Mouse (Mus musculus): ENCODE measurements at regions not wholly inside any gene's neighbourhood (a gene's known extent, or its start where the extent isn't known, plus 50 kb on each side); places are given as distances from the start of the nearest gene placed in this dataset.

DNA sequence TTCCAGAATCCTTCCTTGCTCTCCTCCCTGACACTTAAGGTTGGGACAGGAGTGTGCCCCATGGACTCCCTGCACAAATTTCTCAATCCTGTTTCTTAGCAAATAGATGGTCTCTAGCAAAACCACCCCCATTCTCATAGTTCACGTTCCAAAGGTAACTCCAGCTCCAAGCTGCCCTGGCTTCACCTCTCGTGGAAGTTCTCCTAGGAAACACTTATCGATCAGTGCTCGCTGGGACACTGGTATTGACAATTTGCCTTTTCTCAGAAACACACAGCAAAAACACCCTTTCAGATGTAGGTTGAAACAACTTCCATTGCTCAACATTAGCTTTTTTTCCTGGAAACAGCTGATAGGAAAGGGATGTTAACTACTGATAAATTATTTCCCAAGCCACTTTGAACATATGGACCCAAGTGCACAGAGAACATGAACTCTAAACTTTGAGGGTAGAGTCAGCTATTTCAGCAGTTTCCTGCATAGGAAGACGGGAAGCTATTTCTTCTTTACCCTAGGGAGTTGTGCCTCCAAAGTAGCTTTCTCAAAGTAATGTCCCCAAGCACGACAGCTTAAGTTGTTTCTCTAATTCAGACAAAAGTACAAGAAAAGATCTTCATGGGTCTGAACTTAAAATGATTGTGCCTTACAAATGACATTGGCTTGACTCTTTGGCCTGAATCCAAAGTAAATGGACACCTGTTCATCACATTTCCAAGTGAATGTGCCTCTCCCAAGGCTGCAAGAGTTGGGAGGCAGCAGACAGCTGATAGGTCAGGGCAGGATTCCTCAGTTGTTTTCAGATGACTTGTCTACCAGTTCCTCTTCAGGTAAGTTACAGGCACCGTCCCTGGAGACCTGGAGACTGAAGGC is 102.4 kb downstream of the Foxa2 start:
- Histone ChIP-seq H3K4me2 (ENCODE audit: low read depth) (no peak overlapping the region), H3K9ac (replicated peaks) (no peak overlapping the region), H3K9me3 (ENCODE audit: control insufficient read depth, low read length) (no peaks in the 10 kb centered on the region), H3K4me1 (replicated peaks; ENCODE audit: control insufficient read depth in 2 of 2, insufficient read depth in 2 of 2, low read length in 1 of 2) (0 out of 4 replicates have a peak, but pooled peaks cover 0 to 5% of the 10 kb centered on the region in 2 experiments), H3K36me3 (replicated peaks; ENCODE audit: control insufficient read depth, insufficient read depth, low read depth) (no peaks in the 10 kb centered on the region), H3K27ac (no peak overlapping the region), H3K27me3 (ENCODE audit: control insufficient read depth, insufficient read depth, low read length) (no peaks in the 10 kb centered on the region), H3K4me3 (ENCODE audit: insufficient read depth in 1 of 2, low read depth in 2 of 2, low read length in 2 of 2) (no peak overlapping the region)
- ATAC-seq (ENCODE audit: insufficient read depth) (peak; percentile 29; the same call in 1 of the 2 replicates), DNase-seq (ENCODE audit: low read depth in 3 of 3, low spot score in 3 of 3) (peak in 2 of 3 experiments; percentile 11 to 22)
- TF ChIP-seq EP300 (IDR thresholded peaks at IDR 0.05; ENCODE audit: low read depth) (no peak), CTCF (IDR thresholded peaks at IDR 0.05; ENCODE audit: low read depth) (no peak)
- 53% methylated on average over 7 of the region's 7 CpGs for WGBS (ENCODE audit: insufficient replicate concordance)

DNA sequence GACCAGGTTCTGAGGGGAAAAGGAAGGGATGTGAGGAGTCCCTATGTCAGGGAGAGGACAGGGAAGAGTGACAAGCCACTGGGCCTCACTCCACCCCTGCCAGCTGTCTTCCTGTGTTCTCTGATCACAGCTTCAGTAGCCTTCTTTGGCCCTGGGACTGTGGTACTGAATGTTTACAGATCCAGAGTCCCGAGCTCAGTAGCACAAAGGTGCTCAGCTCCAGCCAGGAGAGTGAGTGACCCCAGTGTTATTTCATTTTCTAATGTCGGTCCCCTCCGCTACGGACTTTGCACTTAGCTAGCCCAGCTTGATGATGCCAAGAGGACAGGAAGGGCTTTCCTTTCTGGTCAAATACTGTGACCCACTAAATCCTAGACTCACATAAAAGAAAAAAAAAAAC is 104.2 kb downstream of the Foxa2 start:
- H3K27ac ChIP-seq: no peak overlapping the region
- H3K4me3 ChIP-seq (ENCODE audit: insufficient read depth in 1 of 2, low read depth in 2 of 2, low read length in 2 of 2): no peak overlapping the region
- H3K4me1 ChIP-seq (replicated peaks; ENCODE audit: control insufficient read depth in 2 of 2, insufficient read depth in 2 of 2, low read length in 1 of 2): 0 out of 4 replicates have a peak, but pooled peaks cover 0 to 5% of the 10 kb centered on the region in 2 experiments
- no peaks in the 10 kb centered on the region for H3K9me3 ChIP-seq (ENCODE audit: control insufficient read depth, low read length)
- ATAC-seq (ENCODE audit: insufficient read depth): peak; percentile 68
- DNase-seq (ENCODE audit: low read depth in 3 of 3, low spot score in 3 of 3): peak in 1 of 3 experiments; percentile 7
- no peak overlapping the region for H3K9ac ChIP-seq (replicated peaks)
- TF ChIP-seq EP300 (IDR thresholded peaks at IDR 0.05; ENCODE audit: low read depth) (no peak), CTCF (IDR thresholded peaks at IDR 0.05; ENCODE audit: low read depth) (no peak)
- WGBS (ENCODE audit: insufficient replicate concordance): 49% methylated on average over 4 of the region's 4 CpGs
- H3K4me2 ChIP-seq (ENCODE audit: low read depth): no peak overlapping the region
- H3K36me3 ChIP-seq (replicated peaks; ENCODE audit: control insufficient read depth, insufficient read depth, low read depth): no peaks in the 10 kb centered on the region
- no peaks in the 10 kb centered on the region for H3K27me3 ChIP-seq (ENCODE audit: control insufficient read depth, insufficient read depth, low read length)

DNA sequence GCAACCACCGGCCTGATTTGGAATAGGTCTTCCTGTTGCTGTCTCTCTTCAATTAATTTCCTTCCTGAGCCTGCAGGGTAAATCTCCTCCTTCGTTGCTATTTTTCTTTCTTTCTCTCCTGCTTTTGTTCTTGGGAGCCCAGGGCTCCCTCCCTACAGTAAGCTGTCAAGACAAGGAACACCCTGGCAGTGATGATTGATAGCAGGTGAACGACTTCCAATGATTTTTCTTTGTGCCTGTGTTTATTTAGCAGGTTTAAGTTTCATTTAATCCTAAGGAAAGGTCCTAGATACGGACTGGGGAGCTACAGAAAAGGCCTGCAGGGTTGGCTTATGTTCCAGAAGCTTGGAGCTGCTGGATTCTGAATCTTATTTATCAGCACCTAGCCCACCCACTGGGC is 105.5 kb downstream of the Foxa2 start:
- no peak overlapping the region for H3K4me2 ChIP-seq (ENCODE audit: low read depth)
- TF ChIP-seq CTCF (IDR thresholded peaks at IDR 0.05; ENCODE audit: low read depth) (no peak), EP300 (IDR thresholded peaks at IDR 0.05; ENCODE audit: low read depth) (no peak)
- 14% methylated on average over 4 of the region's 4 CpGs for WGBS (ENCODE audit: insufficient replicate concordance)
- H3K27me3 ChIP-seq (ENCODE audit: control insufficient read depth, insufficient read depth, low read length): no peaks in the 10 kb centered on the region
- no peaks in the 10 kb centered on the region for H3K9me3 ChIP-seq (ENCODE audit: control insufficient read depth, low read length)
- ATAC-seq (ENCODE audit: insufficient read depth) (no peak), DNase-seq (ENCODE audit: low read depth in 3 of 3, low spot score in 3 of 3) (no peak)
- 0 out of 4 replicates have a peak, but pooled peaks cover 0 to 5% of the 10 kb centered on the region in 2 experiments for H3K4me1 ChIP-seq (replicated peaks; ENCODE audit: control insufficient read depth in 2 of 2, insufficient read depth in 2 of 2, low read length in 1 of 2)
- H3K27ac ChIP-seq: no peak overlapping the region
- H3K36me3 ChIP-seq (replicated peaks; ENCODE audit: control insufficient read depth, insufficient read depth, low read depth): no peaks in the 10 kb centered on the region
- no peak overlapping the region for H3K4me3 ChIP-seq (ENCODE audit: insufficient read depth in 1 of 2, low read depth in 2 of 2, low read length in 2 of 2)
- no peak overlapping the region for H3K9ac ChIP-seq (replicated peaks)

DNA sequence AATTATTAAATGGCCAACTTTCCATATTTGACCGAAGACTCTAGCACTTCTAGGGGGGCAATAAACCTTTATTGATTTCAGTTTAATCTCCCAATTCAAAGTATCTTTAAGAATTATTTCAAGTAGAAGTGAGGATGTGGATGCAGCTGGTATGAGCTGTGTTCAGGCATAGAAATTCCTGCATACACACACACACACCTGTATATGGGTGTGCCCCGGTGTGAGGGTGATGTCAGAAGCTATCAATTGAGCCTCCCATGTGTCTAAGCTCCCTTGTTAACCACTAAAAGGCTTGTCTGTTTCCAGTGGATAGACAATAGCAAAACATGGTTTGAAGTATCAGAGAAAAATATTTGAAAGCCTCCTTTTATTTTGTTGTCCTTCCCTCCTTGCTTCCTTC is 114.3 kb downstream of the Foxa2 start:
- no peak overlapping the region for H3K9ac ChIP-seq (replicated peaks)
- H3K4me2 ChIP-seq (ENCODE audit: low read depth): no peak overlapping the region
- no peak overlapping the region for H3K27ac ChIP-seq
- TF ChIP-seq EP300 (IDR thresholded peaks at IDR 0.05; ENCODE audit: low read depth): no peak
- TF ChIP-seq CTCF (IDR thresholded peaks at IDR 0.05; ENCODE audit: low read depth): no peak
- 59% methylated on average over 2 of the region's 2 CpGs for WGBS (ENCODE audit: insufficient replicate concordance)
- DNase-seq (ENCODE audit: low read depth in 3 of 3, low spot score in 3 of 3) (no peak), ATAC-seq (ENCODE audit: insufficient read depth) (no peak)
- H3K27me3 ChIP-seq (ENCODE audit: control insufficient read depth, insufficient read depth, low read length): no peaks in the 10 kb centered on the region
- no peaks in the 10 kb centered on the region for H3K36me3 ChIP-seq (replicated peaks; ENCODE audit: control insufficient read depth, insufficient read depth, low read depth)
- no peak overlapping the region for H3K4me3 ChIP-seq (ENCODE audit: insufficient read depth in 1 of 2, low read depth in 2 of 2, low read length in 2 of 2)
- no peaks in the 10 kb centered on the region for H3K4me1 ChIP-seq (replicated peaks; ENCODE audit: control insufficient read depth in 2 of 2, insufficient read depth in 2 of 2, low read length in 1 of 2)
- no peaks in the 10 kb centered on the region for H3K9me3 ChIP-seq (ENCODE audit: control insufficient read depth, low read length)

DNA sequence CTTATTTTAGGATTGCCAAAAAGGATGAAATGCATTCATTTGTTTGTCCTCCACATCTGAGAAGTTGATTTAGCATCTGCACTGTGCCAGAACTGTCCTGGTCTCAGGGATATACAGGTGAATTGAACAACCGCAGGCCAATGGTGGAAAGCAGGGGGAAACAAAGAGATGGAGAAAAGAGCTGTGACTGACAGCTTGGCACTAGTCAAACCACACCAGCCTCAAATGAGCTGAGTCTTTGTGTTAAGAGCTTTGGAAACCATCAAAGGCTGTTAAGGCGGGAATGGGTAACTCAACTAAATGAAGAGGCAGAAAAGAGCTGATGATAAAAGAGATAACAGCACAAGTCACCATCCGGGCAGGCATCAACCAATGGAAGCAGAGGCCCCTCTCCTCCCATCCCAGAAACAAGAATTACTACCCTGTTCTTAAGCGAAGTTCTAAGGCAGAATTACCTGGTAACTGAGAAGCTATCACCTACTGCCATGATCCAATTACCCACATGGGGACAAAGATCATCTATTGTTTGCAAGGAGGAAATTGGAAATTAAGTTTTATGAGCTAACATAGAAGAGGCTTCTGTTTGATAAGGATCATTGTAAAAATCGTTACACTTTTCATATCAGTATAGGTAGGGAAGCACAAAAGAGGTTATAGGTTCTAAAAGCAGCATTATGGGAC is 117.6 kb downstream of the Foxa2 start:
- DNase-seq (ENCODE audit: low read depth in 3 of 3, low spot score in 3 of 3) (no peak), ATAC-seq (ENCODE audit: insufficient read depth) (no peak)
- TF ChIP-seq EP300 (IDR thresholded peaks at IDR 0.05; ENCODE audit: low read depth) (no peak), CTCF (IDR thresholded peaks at IDR 0.05; ENCODE audit: low read depth) (no peak)
- H3K4me1 ChIP-seq (replicated peaks; ENCODE audit: control insufficient read depth in 2 of 2, insufficient read depth in 2 of 2, low read length in 1 of 2): no peaks in the 10 kb centered on the region
- H3K4me3 ChIP-seq (ENCODE audit: insufficient read depth in 1 of 2, low read depth in 2 of 2, low read length in 2 of 2): no peak overlapping the region
- H3K27ac ChIP-seq: no peak overlapping the region
- no peaks in the 10 kb centered on the region for H3K27me3 ChIP-seq (ENCODE audit: control insufficient read depth, insufficient read depth, low read length)
- no peaks in the 10 kb centered on the region for H3K36me3 ChIP-seq (replicated peaks; ENCODE audit: control insufficient read depth, insufficient read depth, low read depth)
- no peaks in the 10 kb centered on the region for H3K9me3 ChIP-seq (ENCODE audit: control insufficient read depth, low read length)
- no peak overlapping the region for H3K4me2 ChIP-seq (ENCODE audit: low read depth)
- H3K9ac ChIP-seq (replicated peaks): no peak overlapping the region
- WGBS (ENCODE audit: insufficient replicate concordance): 48% methylated on average over 5 of the region's 5 CpGs

Data from liver, embryonic 14.5 days (tissue).